Mouse (Mus musculus): ENCODE measurements around the gene Per2.

DNA sequence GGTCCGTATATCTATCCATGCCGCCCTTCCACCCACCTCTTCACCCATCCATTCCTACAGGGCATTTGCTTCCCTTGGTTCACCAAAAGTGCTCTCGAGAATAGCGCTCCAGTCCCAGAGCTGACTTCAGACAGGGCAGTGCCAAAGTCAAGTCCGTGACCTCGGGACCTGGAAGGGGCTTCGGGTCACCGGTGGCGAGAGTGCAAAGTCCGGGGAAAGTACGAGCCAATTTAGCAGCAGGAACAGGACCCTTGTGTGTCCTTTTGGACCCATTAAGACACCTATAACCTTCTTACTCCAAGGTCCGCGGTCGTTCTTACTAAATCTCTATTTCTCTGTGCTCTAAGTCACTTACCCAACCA, 45.6 kb downstream of the Per2 start:
- no peak for TF ChIP-seq CTCF (IDR thresholded peaks at IDR 0.05; ENCODE audit: control insufficient read depth, insufficient read depth, insufficient read length)
- TF ChIP-seq CEBPB (IDR thresholded peaks at IDR 0.05; ENCODE audit: low read depth): no peak
- TF ChIP-seq MAX (IDR thresholded peaks at IDR 0.05): no peak
